Mouse (Mus musculus): ENCODE data around the gene Nbea.

GRCm38 (mm10) chr3:55756602-55757190 is 426.8 kb downstream of the Nbea start:
- no peak for TF ChIP-seq CTCF (IDR thresholded peaks at IDR 0.05; ENCODE audit: control insufficient read depth, insufficient read depth, insufficient read length)
- no peak for TF ChIP-seq MYOG (IDR thresholded peaks at IDR 0.05; ENCODE audit: control insufficient read depth, extremely low read depth, insufficient read length)
- no peak for TF ChIP-seq USF1 (IDR thresholded peaks at IDR 0.05; ENCODE audit: low read depth)
- no peak for TF ChIP-seq MAX (IDR thresholded peaks at IDR 0.05)
- TF ChIP-seq CEBPB (IDR thresholded peaks at IDR 0.05; ENCODE audit: low read depth) = no peak
- TF ChIP-seq FOSL1 (IDR thresholded peaks at IDR 0.05; ENCODE audit: insufficient read depth, low read length, poor library complexity, severe bottlenecking) = no peak
- TF ChIP-seq MYOD1 (IDR thresholded peaks at IDR 0.05; ENCODE audit: control insufficient read depth, insufficient read length, low read depth) = no peak
